Mouse (Mus musculus) frontal cortex, adult (tissue): ENCODE data around the gene Ost4.

Experiments
- ATAC-seq: cut with Nextera tagmentation; 2 replicates; pipeline ENCODE4 v1.9.2; 2017; ENCODE audit warnings: mild to moderate bottlenecking, moderate library complexity, mixed read lengths; ENCODE audit not compliant: low TSS enrichment

Gene Ost4

GRCm38 (mm10) chr5:30907413-30908059, at the start of gene Ost4:
Ost4 (minus strand) TSS chr5:30907788.
- peak; percentile 96 for ATAC-seq

- ATAC-seq = no peak
These were observed 48.2 kb upstream of the Ost4 start for GRCm38 (mm10) chr5:30955751-30956150.

GRCm38 (mm10) chr5:30954556-30954955, 47.0 kb upstream of the Ost4 start:
- no peak for ATAC-seq

DNA sequence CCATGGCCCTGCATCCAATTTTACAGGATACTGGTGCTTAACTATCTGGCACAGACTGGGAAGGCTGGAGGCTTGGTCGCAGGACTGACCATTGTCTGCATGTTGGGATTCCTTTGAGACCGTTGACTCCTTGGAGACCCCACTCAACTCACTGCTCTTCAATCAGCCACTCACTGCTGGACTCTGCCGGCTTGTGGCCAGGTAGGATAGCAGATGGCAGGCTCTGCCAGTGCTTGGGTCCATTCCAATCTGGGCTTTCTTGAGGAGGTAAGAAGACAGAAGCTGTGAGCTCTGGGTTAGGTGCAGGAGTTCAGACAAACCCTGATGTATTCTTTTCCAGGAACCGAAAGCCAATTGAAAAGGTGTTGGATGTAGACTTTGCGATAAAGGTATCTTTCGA, 46.5 kb upstream of the Ost4 start:
- no peak for ATAC-seq

DNA sequence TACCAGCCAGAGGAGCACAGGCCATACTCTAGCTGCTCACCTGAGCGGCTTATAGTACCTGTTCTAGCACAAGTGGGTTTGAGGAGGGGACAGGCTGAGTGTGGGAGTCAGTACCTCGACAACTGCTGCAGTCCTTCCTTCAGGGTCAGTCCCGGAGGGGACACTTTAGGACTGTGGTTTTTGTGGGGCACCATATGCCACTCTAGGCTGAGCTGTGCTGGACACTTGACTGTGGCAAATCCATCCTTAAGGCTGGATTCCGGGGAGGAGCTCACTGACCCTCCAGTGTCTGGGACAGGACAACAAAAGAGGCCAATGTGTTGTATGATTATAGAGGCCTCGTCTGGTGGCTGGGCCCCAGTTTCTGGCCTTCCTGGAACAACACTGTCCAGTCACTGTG, 45.0 kb upstream of the Ost4 start:
- ATAC-seq = no peak

- ATAC-seq = no peak
These were observed 44.1 kb upstream of the Ost4 start for GRCm38 (mm10) chr5:30951706-30952105.

GRCm38 (mm10) chr5:30950922-30951321, 43.3 kb upstream of the Ost4 start:
- no peak for ATAC-seq

DNA sequence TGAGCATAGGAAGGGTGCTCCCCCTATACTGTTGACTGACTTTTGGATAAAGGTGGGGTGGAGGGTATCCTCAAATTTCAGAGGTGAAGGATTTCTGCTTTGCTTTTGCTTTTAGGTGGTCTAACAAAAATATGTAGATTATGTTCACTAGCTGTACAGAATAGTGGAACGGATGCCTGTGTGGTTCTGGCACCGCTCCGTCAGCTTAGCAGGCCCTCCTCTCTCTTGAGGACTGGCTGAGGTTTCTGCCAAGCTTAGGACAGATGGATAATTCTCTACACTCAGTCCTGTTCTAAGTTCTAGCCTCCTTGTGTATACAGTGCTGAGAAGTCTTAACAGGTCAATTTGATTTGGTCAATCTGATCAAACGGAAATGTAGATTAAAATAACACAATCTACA, 42.9 kb upstream of the Ost4 start:
- no peak for ATAC-seq

- ATAC-seq = peak; percentile 53
These were observed 42.2 kb upstream of the Ost4 start for GRCm38 (mm10) chr5:30949654-30950326.

- no peak for ATAC-seq
These were observed 41.0 kb upstream of the Ost4 start for GRCm38 (mm10) chr5:30948620-30949019.

GRCm38 (mm10) chr5:30944956-30945781, 37.6 kb upstream of the Ost4 start, which contains the start of gene Cgref1:
Cgref1 (minus strand) TSS chr5:30945591.
- ATAC-seq = peak; percentile 78

DNA sequence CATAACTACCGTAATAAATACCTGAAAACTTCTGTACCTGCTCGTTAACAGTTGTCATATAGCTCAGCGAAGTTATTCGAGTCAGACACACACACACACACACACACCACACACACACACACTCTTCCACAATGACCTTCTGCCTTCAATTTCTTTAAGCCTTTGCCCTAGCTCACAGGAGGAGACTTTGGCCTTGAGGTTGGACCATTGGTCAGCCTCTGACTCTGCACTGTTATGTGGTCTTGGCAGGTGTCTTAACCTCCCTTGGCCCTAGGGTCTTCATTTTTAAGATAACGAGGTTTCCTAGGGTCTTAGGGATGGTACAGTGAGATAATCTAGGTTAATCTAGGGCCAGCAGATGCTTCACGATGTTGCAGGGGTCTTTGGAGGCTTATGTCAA, 36.8 kb upstream of the Ost4 start:
- no peak for ATAC-seq

DNA sequence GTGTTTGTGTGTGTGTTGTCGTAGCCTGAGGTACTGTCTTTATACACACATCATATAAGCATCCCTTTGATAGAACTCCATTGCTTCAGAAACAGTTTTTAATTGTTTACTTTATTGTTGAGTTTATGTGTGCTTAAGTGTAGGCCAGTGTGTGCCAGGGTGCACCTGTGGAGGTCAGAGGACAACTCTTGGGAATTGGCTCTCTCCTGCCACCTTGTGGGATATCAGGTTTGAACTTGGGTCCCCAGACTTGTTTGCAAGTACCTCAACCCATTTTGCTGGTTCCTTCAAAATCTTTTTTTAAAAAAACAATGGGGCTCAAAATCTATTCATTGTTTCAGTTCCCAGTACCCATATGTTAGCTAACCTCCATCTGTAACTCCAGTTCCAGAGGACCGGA, 35.4 kb upstream of the Ost4 start:
- ATAC-seq = no peak

- no peak for ATAC-seq
These were observed 27.3 kb upstream of the Ost4 start for GRCm38 (mm10) chr5:30934725-30935461.

GRCm38 (mm10) chr5:30933705-30934104, 26.1 kb upstream of the Ost4 start:
- no peak for ATAC-seq

DNA sequence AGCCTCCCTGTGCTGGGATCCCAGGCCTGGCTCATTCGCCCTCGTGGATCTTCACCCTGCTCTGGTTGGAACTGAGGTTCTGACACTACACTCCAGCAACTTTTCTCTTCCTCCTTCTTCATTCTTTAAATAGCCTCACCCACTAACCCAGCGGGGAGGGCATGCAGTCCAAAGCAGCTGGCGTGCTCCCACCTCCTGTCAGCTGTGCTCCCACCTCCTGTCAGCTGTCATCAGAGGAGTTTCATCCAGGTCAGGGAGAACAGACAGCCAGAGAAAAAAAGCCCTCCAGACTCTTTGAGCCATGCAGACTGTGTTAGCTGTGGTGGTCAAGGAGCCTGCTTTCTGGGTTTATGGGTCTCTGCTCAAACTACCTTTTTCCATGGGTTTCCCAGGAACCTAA, 23.8 kb upstream of the Ost4 start:
- no peak for ATAC-seq

DNA sequence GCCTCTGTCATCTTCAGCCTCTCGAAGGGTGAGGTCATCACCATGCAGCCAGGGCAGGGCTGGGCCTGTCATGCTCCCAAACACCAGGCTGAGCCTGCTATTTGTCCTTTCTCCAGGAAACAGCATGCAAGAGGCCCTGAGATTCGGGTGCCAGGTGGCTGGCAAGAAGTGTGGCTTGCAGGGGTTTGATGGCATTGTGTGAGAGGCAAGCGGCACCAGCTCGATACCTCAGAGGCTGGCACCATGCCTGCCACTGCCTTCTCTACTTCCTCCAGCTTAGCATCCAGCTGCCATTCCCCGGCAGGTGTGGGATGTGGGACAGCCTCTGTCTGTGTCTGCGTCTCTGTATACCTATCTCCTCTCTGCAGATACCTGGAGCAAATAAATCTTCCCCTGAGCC, 23.3 kb upstream of the Ost4 start:
- no peak for ATAC-seq

- peak; percentile 64 for ATAC-seq
These were observed 22.5 kb upstream of the Ost4 start for GRCm38 (mm10) chr5:30930121-30930520.

- ATAC-seq = peak; percentile 90
These were observed 20.4 kb upstream of the Ost4 start for GRCm38 (mm10) chr5:30927945-30928529.

DNA sequence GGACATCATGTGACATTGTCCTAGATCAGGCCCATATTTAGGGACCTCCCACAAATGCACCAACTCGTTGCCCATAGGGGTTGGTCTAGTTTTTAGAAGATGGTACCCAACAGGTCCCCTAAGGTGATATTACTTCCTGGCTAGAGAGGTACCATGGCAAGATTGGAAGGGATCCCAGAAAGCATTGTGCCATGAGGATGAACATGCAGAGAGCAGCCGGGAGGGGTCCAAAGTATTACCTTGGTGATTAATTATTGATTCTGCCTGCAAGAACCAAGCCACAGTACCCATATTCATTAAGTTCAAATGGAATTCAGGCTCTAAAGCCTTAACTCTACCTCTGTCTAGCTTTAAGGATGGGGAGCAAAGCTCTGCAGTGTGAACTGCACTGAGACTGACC, 18.5 kb upstream of the Ost4 start:
- ATAC-seq = no peak

- no peak for ATAC-seq
These were observed 17.6 kb upstream of the Ost4 start for GRCm38 (mm10) chr5:30925217-30925616.

DNA sequence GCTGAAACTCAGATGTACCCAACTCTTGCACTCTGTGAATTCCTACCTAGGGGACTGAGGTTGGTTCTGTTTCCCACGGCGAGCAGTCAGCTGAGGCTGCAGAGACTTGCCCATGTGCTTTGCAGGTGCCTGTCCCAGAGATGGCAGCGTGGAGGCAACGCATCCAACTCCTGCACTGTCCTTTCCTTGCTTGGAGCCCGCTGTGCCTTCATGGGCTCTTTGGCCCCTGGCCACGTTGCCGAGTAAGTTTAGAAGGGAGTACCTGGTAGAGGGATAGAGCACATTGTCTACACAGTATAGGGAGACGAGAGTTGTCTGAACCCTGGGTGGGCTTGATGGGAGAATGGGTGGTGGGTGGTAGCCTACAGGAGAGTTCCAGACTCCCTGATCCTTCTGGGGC, 17.0 kb upstream of the Ost4 start:
- no peak for ATAC-seq
